Mouse (Mus musculus): ENCODE results near the gene Dhtkd1. TPM values are rescaled to one million over a fixed set of nuclear protein-coding genes. Genes with fewer than 3 reads are reported as not detected.

The Dhtkd1 gene
- total RNA-seq, 2 experiments from 2014 or later, result 9.2 to 11.3 TPM

DNA sequence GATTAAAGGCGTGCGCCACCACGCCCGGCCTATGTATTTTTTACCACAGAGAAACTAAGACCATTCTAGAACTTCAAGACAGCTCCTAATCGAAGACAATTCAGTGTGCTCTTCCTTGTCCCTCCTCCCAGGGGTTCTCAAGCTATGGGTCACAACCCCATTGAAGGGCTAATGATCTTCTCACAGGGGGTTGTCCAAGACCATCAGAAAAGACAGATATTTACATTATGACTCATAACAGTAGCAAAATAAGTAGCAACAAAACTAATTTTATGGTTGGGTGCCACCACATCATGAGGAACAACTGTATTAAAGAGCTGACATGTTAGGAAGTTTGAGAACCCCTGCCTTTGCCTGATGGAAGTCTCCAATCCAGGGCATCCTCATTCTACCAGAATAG is 10.7 kb downstream of the Dhtkd1 start:
- no peak for DNase-seq (ENCODE audit: low spot score in 2 of 2)

DNA sequence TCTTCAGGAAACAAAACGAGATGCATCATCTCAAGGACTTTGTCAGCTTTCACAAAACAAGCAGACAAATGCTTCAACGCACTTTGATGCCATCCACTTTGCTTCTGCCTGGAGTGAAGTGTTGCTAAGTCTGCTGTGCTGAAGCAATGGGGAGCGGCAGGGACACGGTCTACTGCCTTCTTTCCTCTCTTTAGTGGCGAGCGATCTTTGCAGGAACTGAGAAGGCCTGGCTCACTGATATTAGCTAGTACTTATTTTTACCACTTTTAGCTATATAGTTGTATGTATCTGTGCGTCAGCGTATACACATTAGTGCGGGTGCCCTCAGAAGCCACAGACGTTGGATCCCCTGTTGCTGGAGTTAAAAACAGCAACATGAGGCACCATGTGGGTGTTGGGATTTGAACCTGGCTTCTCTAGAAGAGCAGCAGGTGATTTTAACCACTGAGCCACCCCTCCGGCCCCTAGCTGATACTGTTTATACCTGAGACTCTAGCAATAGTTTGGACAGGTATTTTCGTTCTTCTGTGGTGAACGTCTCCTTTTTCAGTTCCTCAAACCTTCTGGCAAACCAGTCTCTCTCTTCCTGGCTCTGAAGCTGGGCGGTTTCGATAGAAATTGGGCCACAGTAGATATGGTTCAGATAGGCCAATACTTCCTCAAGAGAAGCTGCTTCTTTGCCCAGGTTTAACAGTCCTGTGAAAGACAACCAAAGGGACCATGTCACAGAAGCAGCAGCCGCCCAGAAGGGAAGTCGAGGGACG is 12.1 kb downstream of the Dhtkd1 start:
- no peak for DNase-seq (ENCODE audit: low spot score in 2 of 2)

DNA sequence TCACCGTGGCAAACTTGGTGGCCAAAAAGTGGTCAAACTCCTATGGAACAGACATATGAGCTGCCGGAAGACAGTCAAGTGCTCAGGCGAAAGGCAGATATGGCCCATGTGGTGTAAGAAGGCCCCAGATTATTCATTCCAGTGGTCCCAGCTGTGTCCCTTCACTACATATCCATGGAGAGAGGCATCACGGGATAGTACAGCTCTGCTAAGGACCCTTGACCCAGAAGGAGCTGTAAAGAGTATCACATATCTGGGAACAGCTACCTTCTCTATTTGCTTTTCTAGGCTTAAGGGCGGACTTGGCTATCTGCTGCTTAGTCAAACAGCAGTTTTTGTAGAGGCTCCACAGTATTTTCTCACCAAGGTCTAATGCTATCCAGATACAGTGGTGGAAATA is 12.8 kb downstream of the Dhtkd1 start:
- DNase-seq (ENCODE audit: low spot score in 2 of 2), result no peak

DNA sequence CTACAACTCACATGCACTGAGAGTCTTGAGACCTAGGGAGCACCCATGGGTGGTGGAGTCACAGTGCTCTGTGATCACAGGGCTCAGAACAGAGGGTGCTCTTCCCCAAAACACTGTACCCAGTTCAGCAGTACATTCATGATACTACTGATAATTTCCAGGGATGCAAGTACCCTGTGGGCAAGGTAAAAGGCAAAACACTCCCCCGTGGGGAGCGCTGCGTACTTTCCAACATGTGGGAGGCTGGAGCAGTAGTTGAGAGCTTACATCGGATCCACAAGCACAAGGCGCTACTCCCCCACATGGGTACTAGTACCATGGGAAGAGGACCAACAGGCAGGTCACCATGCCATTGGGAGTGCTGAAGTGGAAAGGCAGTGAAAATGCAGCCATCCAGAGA is 15.1 kb downstream of the Dhtkd1 start:
- no peak for DNase-seq (ENCODE audit: low spot score in 2 of 2)

DNA sequence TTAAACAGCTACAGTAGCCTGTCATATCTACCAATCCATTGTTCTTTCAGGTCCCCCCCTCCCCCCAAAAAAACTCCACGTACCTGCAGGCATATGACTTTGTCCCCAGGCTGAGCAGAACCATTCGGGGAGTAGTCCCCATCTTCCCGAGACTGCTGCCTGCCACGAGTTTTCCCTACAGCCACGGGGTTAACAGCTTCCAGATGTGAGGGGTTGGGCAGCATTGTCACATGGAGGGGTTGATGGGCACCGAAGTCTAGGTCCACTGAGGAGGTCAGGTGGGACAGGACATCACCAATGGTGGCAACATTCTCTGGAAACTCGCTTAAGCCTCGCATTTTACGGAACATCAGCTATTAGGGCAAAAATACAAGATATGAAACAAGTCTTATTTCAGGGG is 18.8 kb downstream of the Dhtkd1 start:
- no peak for DNase-seq (ENCODE audit: low spot score in 2 of 2)

DNA sequence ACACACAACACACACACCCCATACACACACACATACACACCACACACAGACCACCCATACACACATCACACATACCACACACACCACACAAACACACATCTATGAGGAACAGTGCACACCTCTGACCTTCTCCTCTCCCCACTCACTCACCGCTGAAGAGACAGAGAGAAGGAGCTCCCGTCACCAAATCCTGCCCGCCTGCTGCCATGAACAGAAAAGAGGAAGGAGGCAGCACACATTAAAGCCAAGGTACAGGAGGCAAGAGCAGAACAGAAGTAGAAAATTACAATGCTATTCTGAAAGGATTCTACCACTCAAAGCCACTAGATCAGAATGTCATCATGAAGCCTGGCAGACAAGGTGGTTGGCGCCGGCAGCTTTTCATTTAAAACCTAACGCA is 19.8 kb downstream of the Dhtkd1 start:
- DNase-seq (ENCODE audit: low spot score in 2 of 2), result no peak

DNA sequence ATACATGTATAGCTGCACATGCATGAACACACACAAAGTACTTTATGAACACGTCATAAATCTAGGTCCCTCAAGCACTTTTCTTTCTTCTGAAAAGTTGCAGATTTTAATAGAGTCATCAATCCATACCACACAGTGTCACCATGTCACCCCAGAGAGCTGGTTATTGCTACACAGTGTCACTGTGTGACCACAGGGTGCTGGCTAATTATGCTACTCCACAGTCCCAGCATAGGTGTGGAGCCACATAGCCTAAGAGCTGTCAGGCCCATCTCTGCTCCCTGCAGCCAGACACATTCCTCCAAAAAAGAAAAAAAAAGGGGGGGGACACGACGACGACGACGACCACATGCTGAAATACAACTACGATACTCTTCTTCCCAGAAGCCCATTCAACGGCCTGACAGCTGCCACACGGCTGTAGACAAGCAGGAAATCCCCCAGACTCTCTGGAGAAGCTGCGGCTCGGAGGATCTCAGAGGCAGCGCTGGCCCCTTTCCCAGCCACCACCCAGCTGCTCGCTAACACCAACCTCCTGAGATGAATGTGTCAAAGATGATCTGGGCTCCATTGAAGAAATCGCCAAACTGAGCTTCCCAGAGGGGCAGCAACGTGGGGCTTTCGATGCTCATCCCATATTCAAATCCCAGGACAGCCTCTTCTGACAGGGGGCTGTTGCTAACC is 31.2 kb downstream of the Dhtkd1 start:
- DNase-seq (ENCODE audit: low spot score in 2 of 2), result no peak

DNA sequence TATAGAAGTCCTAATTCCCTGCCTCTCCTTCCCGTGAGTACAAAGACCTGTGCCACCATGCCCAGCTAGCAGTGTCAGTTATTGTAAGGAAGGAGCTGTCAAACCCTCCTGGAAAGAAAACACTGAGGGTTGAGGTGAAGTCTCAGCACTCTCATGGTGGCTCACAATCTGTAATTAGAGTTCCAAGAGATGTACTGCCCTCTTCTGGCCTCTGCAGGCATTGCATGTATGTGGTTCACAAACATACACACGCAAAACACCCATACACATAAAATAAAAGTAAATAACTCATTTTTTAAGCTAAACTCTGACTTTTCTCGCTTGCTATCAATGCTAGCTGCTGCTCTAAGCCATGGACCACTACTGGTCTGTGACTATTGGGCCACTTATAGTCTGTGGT is 36.0 kb downstream of the Dhtkd1 start:
- no peak for DNase-seq (ENCODE audit: low spot score in 2 of 2)

DNA sequence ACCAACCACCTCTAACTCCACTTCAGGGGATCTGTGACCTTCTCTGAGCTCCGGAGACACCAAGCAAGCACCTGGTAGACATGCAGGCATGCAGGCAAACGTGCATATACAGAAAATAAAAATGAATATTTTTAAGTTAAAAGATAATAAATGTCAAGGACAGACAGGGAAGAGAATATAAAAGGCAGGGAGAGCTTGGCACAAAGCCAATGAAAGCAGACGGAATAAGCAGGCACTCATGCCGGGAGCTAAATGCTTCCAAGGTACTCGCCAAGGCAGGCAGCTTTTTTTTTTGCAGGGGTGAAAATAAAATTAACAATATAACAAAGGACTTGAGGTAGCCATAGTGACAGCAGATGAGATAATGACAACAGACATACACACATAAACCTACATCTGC is 36.5 kb downstream of the Dhtkd1 start:
- peak in 1 of 2 experiments; percentile 14 for DNase-seq (ENCODE audit: low spot score in 2 of 2)

DNA sequence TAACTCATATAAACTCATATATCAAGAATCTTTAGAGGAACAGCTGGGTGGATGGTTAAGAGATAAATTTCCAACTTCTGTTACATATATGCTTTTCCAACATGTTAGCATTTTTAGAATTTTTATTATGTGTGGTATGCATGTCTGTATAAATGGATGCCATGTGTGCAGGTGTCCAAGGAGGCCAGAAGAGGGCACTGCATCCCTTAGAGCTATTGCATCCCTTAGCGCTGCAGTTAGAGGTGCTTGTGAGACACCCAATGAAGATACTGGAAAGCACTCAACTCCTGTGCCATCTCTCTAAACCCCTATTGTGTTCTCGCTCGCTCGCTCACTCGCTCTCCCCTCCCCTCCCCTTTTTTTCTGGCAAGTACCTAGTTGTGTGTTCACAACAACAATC is 42.4 kb downstream of the Dhtkd1 start:
- DNase-seq (ENCODE audit: low spot score in 2 of 2), result no peak

DNA sequence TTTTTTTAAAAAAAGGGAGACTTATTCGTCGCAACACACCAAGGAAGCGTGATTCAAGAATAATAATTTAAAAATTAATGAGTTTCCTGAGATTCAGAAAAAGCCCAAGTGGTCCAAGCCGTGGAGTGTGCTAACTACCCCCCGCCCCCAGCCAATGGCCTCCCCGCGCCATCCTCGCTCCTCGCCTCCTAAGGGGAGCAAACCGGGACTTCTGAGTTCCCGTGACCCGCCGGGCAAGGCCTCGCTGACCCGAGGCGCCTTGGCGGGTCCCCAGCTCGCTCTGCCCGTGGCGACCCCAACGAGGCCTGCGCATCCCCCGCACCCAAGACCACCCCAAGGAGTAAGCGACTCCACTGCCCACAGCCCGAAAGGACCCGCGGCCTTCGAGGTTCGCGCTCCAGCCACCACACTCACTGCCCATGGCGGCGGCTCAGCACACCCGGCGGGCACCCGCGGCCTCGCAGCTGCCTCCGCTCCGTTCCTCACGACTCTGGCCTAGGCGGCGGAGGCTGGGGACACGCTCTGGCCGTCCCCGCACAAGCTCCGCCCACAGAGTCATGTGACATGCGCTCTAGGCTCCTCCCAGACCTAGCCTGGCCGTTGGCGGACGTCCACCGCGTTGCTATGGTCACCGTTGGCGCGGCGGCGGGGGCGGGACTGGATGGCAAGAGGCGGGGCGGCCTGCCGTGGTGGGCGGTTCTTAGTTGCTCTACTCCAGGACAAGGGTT is 47.6 kb downstream of the Dhtkd1 start, which contains the start of gene Sec61a2:
TSS of gene Sec61a2 (minus strand) at position 590 of the 728 bp plus-strand sequence.
- peak; percentile 100 for DNase-seq (ENCODE audit: low spot score in 2 of 2)

DNA sequence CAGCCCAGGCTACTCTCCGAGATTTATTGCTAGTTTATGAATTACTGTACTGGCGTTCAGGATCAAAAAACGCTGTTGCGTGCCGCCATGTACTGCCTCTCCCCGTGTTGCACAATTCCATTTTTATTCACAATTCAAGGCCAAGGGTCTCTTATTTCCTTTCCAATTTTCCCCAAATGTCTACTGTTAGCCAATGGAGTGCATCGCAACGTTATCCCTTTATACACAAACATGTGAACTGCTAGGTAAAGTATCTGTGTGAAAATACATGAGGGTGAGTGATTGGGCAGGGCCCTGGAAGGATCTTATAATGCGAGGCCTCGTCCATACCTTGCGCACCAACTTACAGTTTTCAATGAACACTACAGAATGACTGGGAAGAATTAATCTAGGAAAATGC is 48.3 kb downstream of the Dhtkd1 start:
- DNase-seq (ENCODE audit: low spot score in 2 of 2), result no peak

DNA sequence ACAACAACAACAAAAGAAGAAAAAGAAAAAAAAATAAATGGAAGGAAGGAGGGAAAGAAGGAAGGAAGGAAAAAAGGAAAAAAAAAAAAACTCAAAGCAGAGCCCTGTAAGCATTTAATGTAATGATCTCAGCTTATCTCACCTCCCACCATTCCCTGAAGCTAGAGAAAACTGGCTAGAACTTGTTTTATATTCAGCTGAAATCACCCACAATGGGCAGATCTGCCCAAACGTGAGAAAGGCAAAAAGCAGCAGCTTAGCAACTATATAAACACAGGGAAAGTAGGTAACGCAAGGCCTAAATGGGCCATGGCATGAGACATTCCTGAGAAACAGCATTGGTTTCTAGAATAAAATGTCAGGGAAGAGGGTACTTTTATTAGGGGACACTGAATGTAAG is 53.2 kb downstream of the Dhtkd1 start:
- DNase-seq (ENCODE audit: low spot score in 2 of 2), result no peak

DNA sequence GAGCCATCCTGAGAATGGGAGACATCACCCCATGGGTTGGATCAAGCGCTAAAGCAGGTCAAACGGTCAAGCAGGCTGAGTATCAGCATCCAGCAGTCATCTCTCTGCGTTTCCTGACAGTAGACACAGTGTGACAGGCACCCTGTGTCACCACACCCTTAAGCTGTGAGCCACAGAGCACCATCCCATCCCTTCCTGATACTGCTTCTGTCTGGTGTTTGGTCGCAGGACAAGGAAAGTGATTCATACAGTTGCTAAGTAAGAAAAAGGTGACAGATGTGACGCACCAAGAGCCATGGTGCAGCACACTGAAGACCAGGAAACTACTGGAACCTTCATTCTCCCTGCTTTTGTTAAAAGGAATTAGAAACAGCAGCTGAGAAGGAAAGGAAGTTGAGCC is 53.7 kb downstream of the Dhtkd1 start:
- DNase-seq (ENCODE audit: low spot score in 2 of 2), result no peak

DNA sequence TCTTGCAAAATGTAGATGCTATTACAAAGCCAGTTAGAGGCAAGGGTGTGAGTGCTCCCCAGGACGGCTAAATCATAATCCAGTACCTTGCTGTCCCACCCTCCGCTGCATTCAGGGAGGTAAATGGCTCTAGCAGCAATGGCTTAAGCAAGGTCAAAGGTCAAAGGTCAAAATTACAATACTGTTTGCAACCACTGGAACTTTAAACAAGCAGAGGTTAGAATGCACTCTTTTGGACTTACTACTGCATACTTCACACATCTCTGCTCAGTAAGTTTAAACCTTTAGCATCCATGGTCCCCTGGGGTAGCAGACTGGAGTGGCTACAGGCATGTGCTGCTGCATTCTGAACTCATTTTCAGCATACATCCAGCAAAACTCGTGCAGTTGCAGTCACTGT is 65.1 kb downstream of the Dhtkd1 start:
- no peak for DNase-seq (ENCODE audit: low spot score in 2 of 2)

DNA sequence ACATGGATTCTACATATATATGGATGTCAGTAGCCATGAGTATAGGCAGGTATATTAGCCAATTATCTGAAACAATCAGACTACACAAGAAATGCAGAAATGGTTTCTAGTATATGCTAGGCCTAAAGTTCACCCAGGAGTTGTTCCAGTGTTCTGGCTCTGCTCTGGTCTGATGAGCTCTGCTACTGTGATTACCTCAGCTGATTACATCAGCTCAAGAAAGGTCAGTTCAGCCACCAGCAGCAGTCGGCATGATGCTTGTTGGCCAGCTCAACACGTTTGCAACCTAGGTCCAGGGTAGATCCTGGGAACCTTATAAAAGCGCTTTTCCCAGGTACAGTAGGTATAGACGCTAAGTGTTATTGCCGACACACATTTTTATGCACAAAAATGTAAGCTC is 72.8 kb downstream of the Dhtkd1 start:
- DNase-seq (ENCODE audit: low spot score in 2 of 2), result no peak

DNA sequence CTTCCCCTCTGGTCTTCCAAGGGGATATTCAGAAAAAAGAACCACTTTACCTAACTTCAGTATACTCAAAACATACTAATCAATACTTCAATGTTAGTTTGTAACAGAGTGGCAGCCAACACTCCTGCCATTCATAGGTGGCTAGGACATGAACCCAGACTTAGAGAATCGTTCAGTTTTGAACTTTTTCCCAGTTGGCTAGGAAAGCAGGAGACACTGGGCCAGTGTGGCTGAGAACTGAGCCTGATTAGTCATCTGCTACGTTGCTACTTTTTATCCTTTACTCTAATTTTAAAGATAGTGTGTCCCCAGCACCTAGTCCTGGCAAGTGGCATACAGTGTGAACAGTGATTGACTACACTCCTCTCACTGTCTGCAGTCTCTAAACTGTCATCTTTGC is 74.9 kb downstream of the Dhtkd1 start:
- no peak for DNase-seq (ENCODE audit: low spot score in 2 of 2)

DNA sequence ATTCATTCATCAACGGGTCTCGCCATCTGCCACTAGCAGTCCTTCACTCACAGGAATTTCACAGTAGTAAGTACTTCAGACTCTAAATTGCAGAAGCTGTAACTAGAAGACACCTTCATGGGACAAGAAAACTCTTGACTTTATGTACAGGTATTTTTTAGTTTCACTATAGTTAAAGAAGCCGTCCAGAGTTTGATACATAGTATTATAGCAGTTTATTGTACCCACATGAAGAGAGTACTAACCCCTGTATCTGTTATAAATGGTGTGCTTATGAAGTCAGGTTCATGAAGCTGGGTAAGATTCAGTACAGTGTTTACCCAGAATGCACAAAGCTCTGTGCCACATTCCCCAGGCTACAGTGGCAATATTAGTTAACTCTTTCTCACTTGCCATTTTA is 79.8 kb downstream of the Dhtkd1 start, which contains the start of gene Gm13199:
TSS of gene Gm13199 (minus strand) at position 101 of the 400 bp plus-strand sequence.
- no peak for DNase-seq (ENCODE audit: low spot score in 2 of 2)

DNA sequence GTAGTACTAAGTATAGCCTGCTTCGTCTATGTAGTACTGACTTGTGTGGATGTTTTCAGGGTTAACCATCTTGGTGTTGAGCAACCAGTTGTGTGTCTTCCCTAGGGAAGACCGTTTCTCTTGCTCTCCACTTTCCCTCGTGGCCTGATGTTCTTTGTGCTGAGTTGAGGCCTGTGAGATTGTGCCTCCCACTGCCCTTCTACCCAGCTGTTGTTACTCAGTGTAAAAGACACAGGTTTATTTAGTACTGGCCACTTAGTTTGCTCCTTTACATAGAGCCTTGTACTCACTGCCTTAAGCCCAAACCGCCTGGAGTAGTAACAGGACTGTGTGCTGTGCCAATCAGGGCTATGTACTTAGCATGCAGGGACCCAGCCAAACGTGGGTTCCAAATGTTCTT is 90.7 kb downstream of the Dhtkd1 start:
- DNase-seq (ENCODE audit: low spot score in 2 of 2), result no peak

DNA sequence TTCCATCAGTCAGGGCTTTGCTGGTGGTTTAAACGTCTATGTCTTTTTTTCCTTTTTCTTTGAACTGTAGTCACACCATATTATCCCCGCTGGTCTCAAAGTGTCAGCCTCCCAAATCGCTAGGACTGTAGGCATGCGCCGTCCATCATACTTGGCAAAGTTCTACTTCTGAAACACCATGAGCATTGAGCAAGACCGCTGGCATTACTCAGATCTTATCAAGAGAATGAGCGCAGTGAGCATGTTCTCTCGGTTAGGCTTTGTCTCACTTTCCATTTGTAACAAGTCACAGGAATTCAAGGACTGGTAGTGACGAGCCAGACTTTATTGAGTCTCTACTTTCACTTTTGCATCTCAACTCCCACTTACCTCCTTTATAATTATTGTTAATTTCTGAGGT is 91.5 kb downstream of the Dhtkd1 start:
- no peak for DNase-seq (ENCODE audit: low spot score in 2 of 2)

Measured in adrenal gland, postnatal 4 days (tissue).